Mouse (Mus musculus): ENCODE measurements around the gene Diras1. TPM values are rescaled to one million over a fixed set of nuclear protein-coding genes. Genes with fewer than 3 reads are reported as not detected.

Gene Diras1
- polyA plus RNA-seq, 1 experiment from 2014 or later = 1.0 TPM

GRCm38 (mm10) chr10:81027331-81027730 lies 1.9 kb upstream of the Diras1 start:
- peaks cover 41% of the 10 kb centered on the region for H3K27me3 ChIP-seq
- ATAC-seq (ENCODE audit: insufficient number of reproducible peaks, insufficient read depth, low FRiP score, low TSS enrichment, low read depth) = no peak
- 71% methylated on average over 4 of the region's 4 CpGs for WGBS

GRCm38 (mm10) chr10:81026857-81027256 lies 1.4 kb upstream of the Diras1 start:
- peaks cover 4% of the 10 kb centered on the region; the same call in 1 of the 2 replicates for H3K9me3 ChIP-seq
- H3K36me3 ChIP-seq = peaks cover 23% of the 10 kb centered on the region
- 92% methylated on average over 5 of the region's 5 CpGs for WGBS
- ATAC-seq (ENCODE audit: insufficient number of reproducible peaks, insufficient read depth, low FRiP score, low TSS enrichment, low read depth) = no peak
- H3K27ac ChIP-seq = no peak overlapping the region
- peaks cover 45% of the 10 kb centered on the region for H3K27me3 ChIP-seq
- H3K4me3 ChIP-seq = no peak overlapping the region
- H3K9ac ChIP-seq = no peak overlapping the region
- no peak overlapping the region for H3K4me2 ChIP-seq
- peaks cover 3% of the 10 kb centered on the region; the same call in 1 of the 2 replicates for H3K4me1 ChIP-seq

More at GRCm38 (mm10) chr10:81027331-81027730, 1.9 kb upstream of the Diras1 start:
- no peak overlapping the region for H3K9ac ChIP-seq
- peaks cover 4% of the 10 kb centered on the region; the same call in 1 of the 2 replicates for H3K9me3 ChIP-seq
- peaks cover 28% of the 10 kb centered on the region for H3K36me3 ChIP-seq
- no peak overlapping the region for H3K4me2 ChIP-seq
- H3K4me1 ChIP-seq = peaks cover 3% of the 10 kb centered on the region; the same call in 1 of the 2 replicates
- no peak overlapping the region for H3K4me3 ChIP-seq
- no peak overlapping the region for H3K27ac ChIP-seq

- Histone ChIP-seq H3K4me1 (peaks cover 3% of the 10 kb centered on the region; the same call in 1 of the 2 replicates), H3K9ac (peak overlapping the region; percentile 36; the same call in 1 of the 2 replicates), H3K4me2 (peak overlapping the region; percentile 61), H3K36me3 (peaks cover 7% of the 10 kb centered on the region; the same call in 1 of the 2 replicates), H3K27ac (no peak overlapping the region), H3K4me3 (peak overlapping the region; percentile 37), H3K9me3 (peaks cover 4% of the 10 kb centered on the region; the same call in 1 of the 2 replicates), H3K27me3 (peaks cover 61% of the 10 kb centered on the region)
- 2% methylated on average over 43 of the region's 43 CpGs for WGBS
- no peak for ATAC-seq (ENCODE audit: insufficient number of reproducible peaks, insufficient read depth, low FRiP score, low TSS enrichment, low read depth)
Observed at GRCm38 (mm10) chr10:81025047-81025621, 328 bp downstream of the Diras1 start.

- WGBS = 64% methylated on average over 5 of the region's 5 CpGs
Observed at GRCm38 (mm10) chr10:81024346-81024937, 1.0 kb downstream of the Diras1 start.

GRCm38 (mm10) chr10:81022744-81023143 lies 2.7 kb downstream of the Diras1 start:
- Histone ChIP-seq H3K36me3 (no peaks in the 10 kb centered on the region), H3K9ac (no peak overlapping the region), H3K4me1 (peaks cover 3% of the 10 kb centered on the region; the same call in 1 of the 2 replicates), H3K9me3 (peaks cover 4% of the 10 kb centered on the region; the same call in 1 of the 2 replicates), H3K27me3 (peaks cover 61% of the 10 kb centered on the region), H3K4me2 (no peak overlapping the region), H3K27ac (no peak overlapping the region), H3K4me3 (no peak overlapping the region)
- ATAC-seq (ENCODE audit: insufficient number of reproducible peaks, insufficient read depth, low FRiP score, low TSS enrichment, low read depth) = no peak
- 69% methylated on average over 8 of the region's 8 CpGs for WGBS

More at GRCm38 (mm10) chr10:81024346-81024937, 1.0 kb downstream of the Diras1 start:
- Histone ChIP-seq H3K9ac (no peak overlapping the region), H3K4me1 (peaks cover 3% of the 10 kb centered on the region; the same call in 1 of the 2 replicates), H3K4me2 (no peak overlapping the region), H3K9me3 (peaks cover 4% of the 10 kb centered on the region; the same call in 1 of the 2 replicates), H3K27me3 (peaks cover 61% of the 10 kb centered on the region), H3K36me3 (0 out of 2 replicates have a peak, but pooled peaks cover under 1% of the 10 kb centered on the region), H3K4me3 (peak overlapping the region; percentile 37; the same call in 1 of the 2 replicates), H3K27ac (no peak overlapping the region)
- no peak for ATAC-seq (ENCODE audit: insufficient number of reproducible peaks, insufficient read depth, low FRiP score, low TSS enrichment, low read depth)

- peaks cover 61% of the 10 kb centered on the region for H3K27me3 ChIP-seq
- peaks cover 4% of the 10 kb centered on the region; the same call in 1 of the 2 replicates for H3K9me3 ChIP-seq
- ATAC-seq (ENCODE audit: insufficient number of reproducible peaks, insufficient read depth, low FRiP score, low TSS enrichment, low read depth) = no peak
- no peaks in the 10 kb centered on the region for H3K36me3 ChIP-seq
- H3K4me3 ChIP-seq = no peak overlapping the region
- H3K4me2 ChIP-seq = peak overlapping the region; percentile 38
- H3K4me1 ChIP-seq = peaks cover 3% of the 10 kb centered on the region; the same call in 1 of the 2 replicates
- H3K9ac ChIP-seq = 0 out of 2 replicates have a peak overlapping the region, but pooled peaks have one; percentile 16
- no peak overlapping the region for H3K27ac ChIP-seq
- WGBS = 10% methylated on average over 26 of the region's 26 CpGs
Observed at GRCm38 (mm10) chr10:81021547-81022110, 3.8 kb downstream of the Diras1 start.

GRCm38 (mm10) chr10:81020207-81020606 lies 5.3 kb downstream of the Diras1 start:
- Histone ChIP-seq H3K27me3 (peaks cover 47% of the 10 kb centered on the region), H3K4me2 (no peak overlapping the region), H3K4me3 (no peak overlapping the region), H3K27ac (no peak overlapping the region), H3K9ac (no peak overlapping the region), H3K36me3 (no peaks in the 10 kb centered on the region), H3K4me1 (peaks cover under 1% of the 10 kb centered on the region; the same call in 1 of the 2 replicates), H3K9me3 (peaks cover 4% of the 10 kb centered on the region; the same call in 1 of the 2 replicates)
- no peak for ATAC-seq (ENCODE audit: insufficient number of reproducible peaks, insufficient read depth, low FRiP score, low TSS enrichment, low read depth)
- 56% methylated on average over 2 of the region's 2 CpGs for WGBS

- Histone ChIP-seq H3K4me3 (no peak overlapping the region), H3K27me3 (peaks cover 42% of the 10 kb centered on the region), H3K4me1 (peaks cover 2% of the 10 kb centered on the region; the same call in 1 of the 2 replicates), H3K4me2 (no peak overlapping the region), H3K9ac (no peak overlapping the region), H3K36me3 (no peaks in the 10 kb centered on the region), H3K27ac (no peak overlapping the region), H3K9me3 (peaks cover 4% of the 10 kb centered on the region; the same call in 1 of the 2 replicates)
- no peak for ATAC-seq (ENCODE audit: insufficient number of reproducible peaks, insufficient read depth, low FRiP score, low TSS enrichment, low read depth)
- WGBS = 68% methylated on average over 6 of the region's 6 CpGs
Observed at GRCm38 (mm10) chr10:81019687-81020086, 5.8 kb downstream of the Diras1 start.

GRCm38 (mm10) chr10:81018326-81018725 lies 7.1 kb downstream of the Diras1 start:
- Histone ChIP-seq H3K4me2 (no peak overlapping the region), H3K4me3 (no peak overlapping the region), H3K9ac (no peak overlapping the region), H3K4me1 (peaks cover 9% of the 10 kb centered on the region), H3K27ac (no peak overlapping the region), H3K36me3 (no peaks in the 10 kb centered on the region), H3K9me3 (peaks cover 4% of the 10 kb centered on the region; the same call in 1 of the 2 replicates), H3K27me3 (peaks cover 28% of the 10 kb centered on the region)
- 41% methylated on average over 10 of the region's 10 CpGs for WGBS
- no peak for ATAC-seq (ENCODE audit: insufficient number of reproducible peaks, insufficient read depth, low FRiP score, low TSS enrichment, low read depth)

GRCm38 (mm10) chr10:81016645-81017044 lies 8.8 kb downstream of the Diras1 start:
- no peaks in the 10 kb centered on the region for H3K36me3 ChIP-seq
- ATAC-seq (ENCODE audit: insufficient number of reproducible peaks, insufficient read depth, low FRiP score, low TSS enrichment, low read depth) = no peak
- H3K9ac ChIP-seq = no peak overlapping the region
- no peaks in the 10 kb centered on the region for H3K9me3 ChIP-seq
- H3K4me1 ChIP-seq = peaks cover 9% of the 10 kb centered on the region
- H3K4me2 ChIP-seq = no peak overlapping the region
- WGBS = 9% methylated on average over 7 of the region's 7 CpGs
- no peak overlapping the region for H3K4me3 ChIP-seq
- no peak overlapping the region for H3K27ac ChIP-seq
- H3K27me3 ChIP-seq = peaks cover 13% of the 10 kb centered on the region

GRCm38 (mm10) chr10:81015666-81016065 lies 9.8 kb downstream of the Diras1 start:
- Histone ChIP-seq H3K27ac (no peak overlapping the region), H3K4me1 (peaks cover 9% of the 10 kb centered on the region), H3K4me2 (peak overlapping the region; percentile 72; the same call in 1 of the 2 replicates), H3K4me3 (no peak overlapping the region), H3K36me3 (no peaks in the 10 kb centered on the region), H3K27me3 (peaks cover 3% of the 10 kb centered on the region; the same call in 1 of the 2 replicates), H3K9me3 (no peaks in the 10 kb centered on the region), H3K9ac (no peak overlapping the region)
- WGBS = 88% methylated on average over 2 of the region's 2 CpGs
- ATAC-seq (ENCODE audit: insufficient number of reproducible peaks, insufficient read depth, low FRiP score, low TSS enrichment, low read depth) = no peak
